Mouse (Mus musculus) testis, postnatal 10 days (tissue): ENCODE measurements around the gene Cdk1.

Experiments
- DNase-seq: peaks from one replicate; pipeline ENCODE4 v3.0.0; 2021; ENCODE audit warnings: low spot score

Gene Cdk1

DNA sequence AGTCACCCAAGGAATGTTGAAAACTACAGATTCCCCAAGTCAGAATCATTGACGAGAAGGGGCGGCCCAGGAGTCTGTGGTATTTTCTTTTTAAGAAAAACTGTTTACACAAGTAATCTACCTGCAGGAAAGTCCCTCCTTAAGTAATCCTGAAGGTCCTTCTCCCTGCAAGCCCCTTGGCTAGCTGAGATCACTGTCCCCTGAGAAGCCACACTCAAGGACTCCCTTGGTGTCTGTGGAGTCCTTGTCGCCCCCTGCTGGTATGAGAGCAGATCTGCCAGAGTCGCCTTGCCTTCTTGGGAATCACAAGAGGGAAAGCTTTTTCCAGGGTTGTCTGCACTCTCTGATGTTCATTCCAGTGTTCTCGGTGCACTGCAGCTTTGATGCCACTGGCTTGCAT lies 45.7 kb downstream of the Cdk1 start:
- peak; percentile 75 for DNase-seq

DNA sequence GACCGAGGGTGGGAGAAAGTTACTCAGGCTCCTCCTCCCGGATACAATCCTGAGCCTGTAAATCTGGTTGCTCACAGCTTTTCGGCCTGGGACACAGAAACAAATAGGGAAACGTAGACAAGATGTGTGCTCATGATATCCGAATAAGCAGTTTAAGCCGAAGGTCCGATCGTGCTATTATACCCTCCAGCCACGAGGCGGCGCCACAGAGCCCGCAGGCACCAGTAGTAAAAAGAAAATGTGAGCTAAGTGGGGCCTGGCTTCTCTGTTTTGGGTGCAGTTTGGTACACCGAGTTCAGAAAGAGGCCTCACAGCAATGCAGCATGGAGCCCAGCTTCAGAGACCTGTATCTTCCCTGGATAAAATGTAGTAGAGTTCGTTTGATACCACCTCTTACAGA lies 46.5 kb downstream of the Cdk1 start:
- peak; percentile 82 for DNase-seq

DNA sequence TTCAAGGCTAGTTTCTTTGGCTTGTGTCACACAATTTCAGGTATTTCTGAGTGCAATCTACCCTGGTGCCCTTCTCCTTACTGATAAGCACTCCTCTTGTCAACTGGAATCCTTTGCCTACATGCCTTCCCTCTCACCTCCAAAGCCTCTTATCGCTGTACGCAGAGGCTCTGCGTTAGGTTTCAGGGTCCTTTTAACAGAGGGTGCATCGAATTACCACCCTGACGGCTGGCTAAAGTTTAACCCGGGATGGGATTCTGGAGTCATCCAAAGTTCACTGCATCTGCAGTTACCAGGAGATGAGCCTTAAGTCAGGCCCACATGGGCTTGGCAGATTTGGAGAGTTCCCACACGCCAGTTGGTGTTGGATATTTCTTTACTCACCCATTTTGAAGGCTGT lies 47.1 kb downstream of the Cdk1 start:
- no peak for DNase-seq

DNA sequence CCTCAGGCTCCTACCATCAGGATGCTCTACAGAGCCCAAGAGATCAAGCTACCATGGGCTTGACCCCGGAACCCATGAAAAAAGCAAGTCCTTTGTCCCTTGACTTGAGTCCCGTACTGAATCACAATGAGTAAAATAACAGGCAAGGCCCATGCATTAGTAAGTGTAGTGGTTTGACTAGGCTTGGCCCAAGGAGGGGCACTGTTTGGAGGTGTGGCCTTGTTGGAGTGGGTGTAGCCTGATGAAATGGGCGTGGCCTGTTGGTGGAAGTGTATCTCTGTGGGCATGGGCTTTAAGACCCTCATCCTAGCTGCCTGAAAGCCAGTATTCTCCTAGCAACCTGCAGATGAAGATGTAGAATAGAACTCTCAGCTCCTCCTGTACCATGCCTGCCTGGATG lies 47.9 kb downstream of the Cdk1 start:
- no peak for DNase-seq

DNA sequence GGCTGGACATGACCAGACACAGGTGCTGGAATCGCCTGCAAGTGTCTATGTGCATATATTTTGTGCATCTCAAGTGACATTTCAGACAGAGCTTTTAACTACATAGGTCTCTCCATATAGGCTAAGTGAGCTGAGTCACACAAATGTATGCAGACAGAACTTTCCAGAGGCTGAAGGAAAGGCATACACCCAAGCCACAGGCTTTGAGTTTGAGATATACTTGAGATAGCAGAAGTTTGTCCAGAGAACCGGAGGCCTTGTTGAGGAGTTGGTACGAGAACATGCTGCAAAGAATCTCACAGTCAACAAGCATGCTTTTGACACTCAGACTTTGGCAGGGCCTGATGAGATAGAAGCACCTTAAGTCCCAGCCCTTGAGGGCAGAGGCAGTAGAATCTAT lies 50.1 kb downstream of the Cdk1 start:
- no peak for DNase-seq

DNA sequence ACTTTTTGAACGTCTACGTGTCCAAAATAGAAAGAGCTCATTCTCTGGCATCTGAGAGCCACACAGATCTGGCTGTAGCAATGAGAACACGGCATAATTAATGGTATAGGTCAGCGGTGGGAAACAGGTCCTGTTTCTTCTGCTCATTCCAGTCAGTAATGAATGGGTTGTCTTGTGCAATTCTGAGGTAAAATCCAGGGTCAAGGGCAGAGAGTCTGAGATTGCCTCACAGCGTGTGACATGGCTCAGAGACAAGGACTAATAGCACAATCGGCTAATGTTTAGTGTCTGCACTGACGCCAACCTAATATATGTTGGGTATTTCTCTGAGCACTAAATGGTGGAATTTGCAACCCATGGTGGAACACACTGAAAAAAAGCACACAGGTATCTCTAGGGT lies 52.8 kb downstream of the Cdk1 start:
- no peak for DNase-seq

DNA sequence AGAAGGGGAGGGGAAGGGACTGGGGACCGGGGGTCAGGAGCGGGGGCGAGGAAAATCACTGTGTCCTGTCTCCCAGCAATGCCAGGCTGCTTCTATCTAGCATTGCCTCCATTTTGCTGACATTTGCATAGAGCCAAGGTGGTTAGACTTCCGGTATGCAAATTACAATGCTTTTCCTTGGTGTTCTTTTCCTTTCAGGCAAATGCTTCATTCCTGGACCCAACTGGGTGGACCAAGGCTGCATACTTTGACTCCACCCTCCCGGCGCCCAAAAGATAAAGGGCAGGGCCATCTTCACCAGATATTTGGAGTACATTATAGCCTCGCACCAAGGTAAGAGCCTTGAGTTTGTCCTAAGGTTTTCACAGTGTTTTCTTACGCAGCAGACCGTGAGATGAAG lies 56.8 kb downstream of the Cdk1 start:
- no peak for DNase-seq

DNA sequence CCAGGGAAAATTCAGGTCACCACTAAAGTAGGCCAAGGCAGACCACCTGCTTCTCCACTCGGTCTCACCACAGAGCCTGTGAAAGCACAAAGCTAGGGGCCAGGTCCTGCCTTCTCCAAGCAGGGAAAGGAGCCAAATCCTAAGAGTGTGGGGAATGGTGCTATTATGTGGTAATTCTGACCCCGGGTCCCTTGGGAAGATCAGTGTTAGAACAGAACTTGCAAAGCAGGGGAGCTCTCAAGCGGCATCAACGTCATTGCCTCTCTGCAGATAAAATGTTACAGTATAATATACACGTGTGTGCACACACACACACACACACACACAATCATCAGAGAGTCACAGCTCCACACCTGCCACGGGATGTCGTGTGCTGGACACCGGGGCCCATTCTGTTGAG lies 62.0 kb downstream of the Cdk1 start:
- no peak for DNase-seq

DNA sequence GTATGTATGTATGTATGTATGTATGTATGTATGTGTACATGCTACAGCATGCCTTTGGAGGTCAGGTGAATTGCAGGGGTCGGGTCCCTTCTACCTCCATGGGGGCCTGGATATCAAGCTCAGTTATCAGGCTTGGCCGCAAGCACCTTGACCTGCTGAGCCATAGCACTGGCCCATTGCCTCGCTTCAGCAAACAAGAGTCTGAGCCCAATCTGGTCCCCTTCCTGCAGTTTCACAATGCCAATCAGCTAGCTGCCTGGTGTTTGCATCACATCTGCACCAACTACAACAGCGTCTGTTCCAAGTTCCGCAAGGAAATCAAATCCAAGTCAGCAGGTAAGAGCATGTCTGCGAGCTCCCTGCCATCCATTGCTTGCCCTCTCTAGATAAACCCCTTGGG lies 64.0 kb downstream of the Cdk1 start:
- DNase-seq, result no peak

DNA sequence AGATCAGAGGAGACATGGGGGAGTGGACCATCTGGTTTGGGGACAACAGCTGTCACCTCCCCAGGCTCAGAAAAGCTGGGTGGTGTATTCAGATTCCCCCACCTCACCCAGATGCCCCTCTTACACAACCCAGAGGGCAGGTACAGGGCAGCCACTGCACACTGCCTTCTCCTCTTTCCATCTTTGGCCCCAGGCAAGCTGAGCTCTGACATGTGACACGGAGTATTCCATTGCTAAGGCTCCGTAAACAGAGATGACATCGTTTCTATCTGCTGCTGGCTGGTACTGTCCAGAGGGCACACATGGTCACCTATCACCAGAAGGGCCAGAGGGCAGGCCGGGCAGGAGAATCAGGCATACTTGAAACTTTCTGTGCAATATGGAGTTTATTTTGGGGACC lies 64.7 kb downstream of the Cdk1 start:
- no peak for DNase-seq

DNA sequence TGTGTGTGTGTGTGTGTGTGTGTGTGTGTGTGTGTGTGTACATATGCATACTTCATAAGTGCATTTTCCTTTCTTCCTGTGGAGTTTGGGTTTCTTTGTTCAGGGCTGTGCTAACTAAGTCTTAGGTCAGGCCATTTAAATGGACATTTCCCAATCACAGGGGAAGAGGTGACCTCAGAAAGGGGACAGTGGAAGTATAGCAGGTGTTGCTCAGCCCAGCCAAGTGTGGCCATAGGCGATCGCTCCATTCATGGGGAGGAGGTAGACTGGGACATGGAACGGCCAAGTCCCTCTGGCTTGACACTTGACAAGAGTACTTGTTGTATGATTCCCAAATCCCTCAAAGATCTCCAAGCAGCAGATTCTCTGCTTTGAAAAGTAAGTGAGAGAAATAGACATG lies 65.8 kb downstream of the Cdk1 start:
- no peak for DNase-seq
